Mouse (Mus musculus) heart, embryonic 13.5 days (tissue): ENCODE measurements around the gene Ryr2. TPM values are rescaled to one million over a fixed set of nuclear protein-coding genes. Genes with fewer than 3 reads are reported as not detected.

Experiments
- ATAC-seq: fragments of 200-750 bp; cut with Nextera tagmentation; 2 replicates; pipeline ENCODE4 v1.8.0; 2017; ENCODE audit warnings: moderate TSS enrichment; ENCODE audit not compliant: insufficient number of reproducible peaks, low FRiP score, low TSS enrichment; ENCODE audit errors: extremely low read depth
- H3K27ac ChIP-seq: fragments of 300-500 bp; sonication (generic); replicated peaks from 2 replicates; pipeline ENCODE4 v1.5.1; 2015; ENCODE audit warnings: moderate library complexity, mild to moderate bottlenecking, inconsistent platforms
- H3K27me3 ChIP-seq: fragments of 300-500 bp; sonication (generic); replicated peaks from 2 replicates; pipeline ENCODE4 v1.6.1; 2015; ENCODE audit warnings: mild to moderate bottlenecking, inconsistent platforms
- H3K36me3 ChIP-seq: fragments of 300-500 bp; sonication (generic); 2 replicates; pipeline ENCODE4 v1.6.1; 2015; ENCODE audit warnings: mild to moderate bottlenecking, inconsistent platforms
- H3K4me1 ChIP-seq: fragments of 300-500 bp; sonication (generic); 2 replicates; pipeline ENCODE4 v1.6.1; 2015; ENCODE audit warnings: inconsistent platforms
- H3K4me2 ChIP-seq: fragments of 300-500 bp; sonication (generic); 2 replicates; pipeline ENCODE4 v1.6.1; 2015; ENCODE audit warnings: inconsistent platforms, mild to moderate bottlenecking, moderate library complexity
- H3K4me3 ChIP-seq: fragments of 300-500 bp; sonication (generic); 2 replicates; pipeline ENCODE4 v1.5.1; 2015; ENCODE audit warnings: moderate library complexity, mild to moderate bottlenecking, inconsistent platforms
- H3K9ac ChIP-seq: fragments of 300-500 bp; sonication (generic); 2 replicates; pipeline ENCODE4 v1.6.1; 2015; ENCODE audit warnings: inconsistent platforms, mild to moderate bottlenecking, moderate library complexity
- H3K9me3 ChIP-seq: fragments of 300-500 bp; sonication (generic); 2 replicates; pipeline ENCODE4 v1.6.1; 2016; ENCODE audit warnings: inconsistent platforms
- WGBS: fragments of 180-500 bp; shearing (Covaris S2); methylation state at CpG from one replicate; pipeline ENCODE4 v1.1.7; 2015; ENCODE audit warnings: mixed read lengths; 5-methylcytosine and 5-hydroxymethylcytosine counted together
- polyA plus RNA-seq: library from polyadenylated mRNA; unstranded; fragments of >200 nt; fragmentation: Nextera tagmentation; extraction: Ambion mirVana; gene quantifications from 2 replicates; pipeline ENCODE4 v1.2.1, GENCODE M21; 2015

Gene Ryr2
- polyA plus RNA-seq, 1 experiment from 2014 or later, result 20.9 TPM

DNA sequence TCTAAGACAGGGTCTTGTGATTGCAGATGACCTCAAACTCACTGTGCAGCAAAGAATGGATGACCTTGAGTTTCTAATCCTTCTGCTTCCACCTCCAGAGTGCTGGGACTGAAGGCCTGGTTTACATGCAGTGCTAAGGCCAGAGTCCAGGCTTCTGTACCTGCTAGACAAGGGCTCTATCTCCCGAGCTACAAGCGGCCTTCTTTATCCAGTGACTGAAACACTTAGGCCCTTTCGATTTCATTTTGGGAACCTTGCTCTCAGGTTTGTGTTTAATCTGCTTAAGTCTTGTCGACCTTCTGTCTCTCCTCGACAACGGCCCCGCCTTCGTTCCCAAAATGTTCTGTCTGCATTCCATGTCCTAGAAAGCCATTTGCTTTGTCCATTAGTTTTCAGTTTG lies 8.8 kb upstream of the Ryr2 start:
- no peak for ATAC-seq
- H3K4me3 ChIP-seq, result no peak overlapping the region
- no peak overlapping the region for H3K27ac ChIP-seq
- no peak overlapping the region for H3K9ac ChIP-seq
- H3K4me2 ChIP-seq, result no peak overlapping the region
- H3K36me3 ChIP-seq, result no peaks in the 10 kb centered on the region
- WGBS, result 59% methylated on average over 8 of the region's 8 CpGs
- H3K4me1 ChIP-seq, result peaks cover 3% of the 10 kb centered on the region; the same call in 1 of the 2 replicates
- no peaks in the 10 kb centered on the region for H3K27me3 ChIP-seq
- no peaks in the 10 kb centered on the region for H3K9me3 ChIP-seq

DNA sequence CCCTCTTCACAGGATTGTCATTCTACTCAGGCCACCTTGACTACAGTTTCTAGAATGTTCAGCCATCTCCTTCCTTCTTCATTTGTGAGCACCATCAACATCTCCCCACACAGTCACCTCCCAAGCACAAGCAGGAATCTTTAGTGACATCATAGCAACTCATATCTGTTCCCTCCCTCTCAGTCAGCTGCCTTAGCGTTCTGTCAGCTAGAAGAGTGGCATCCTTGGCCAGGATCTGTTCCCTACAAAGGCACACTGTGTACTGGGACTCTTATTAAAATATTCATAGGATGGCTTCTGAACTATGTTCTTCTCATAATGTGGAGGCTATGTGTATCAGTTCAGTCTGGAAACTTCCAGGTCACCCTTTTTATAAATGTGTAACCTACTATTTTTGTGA lies 8.1 kb upstream of the Ryr2 start:
- H3K9ac ChIP-seq, result no peak overlapping the region
- H3K4me1 ChIP-seq, result peaks cover 3% of the 10 kb centered on the region; the same call in 1 of the 2 replicates
- WGBS, result 29% methylated on average over 1 of the region's 1 CpGs
- ATAC-seq, result no peak
- no peak overlapping the region for H3K4me2 ChIP-seq
- H3K27me3 ChIP-seq, result no peaks in the 10 kb centered on the region
- no peaks in the 10 kb centered on the region for H3K36me3 ChIP-seq
- no peak overlapping the region for H3K4me3 ChIP-seq
- no peak overlapping the region for H3K27ac ChIP-seq
- H3K9me3 ChIP-seq, result no peaks in the 10 kb centered on the region

DNA sequence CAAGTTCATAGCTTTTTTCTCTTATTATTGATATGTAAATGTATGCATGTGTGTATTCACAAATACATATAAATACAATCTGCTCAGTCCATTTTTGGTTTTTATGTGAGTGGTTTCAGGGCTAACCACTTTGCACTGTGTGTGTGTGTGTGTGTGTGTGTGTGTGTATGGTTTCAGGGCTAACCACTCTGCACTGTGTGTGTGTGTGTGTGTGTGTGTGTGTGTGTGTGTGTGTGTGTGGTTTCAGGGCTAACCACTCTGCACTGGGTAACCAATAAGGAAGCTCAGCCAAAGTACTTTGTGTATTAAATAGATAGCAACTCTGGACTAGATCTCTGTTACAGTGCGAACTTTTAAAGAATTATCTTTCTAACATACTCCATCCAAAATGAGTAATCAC lies 2.2 kb upstream of the Ryr2 start:
- no peak overlapping the region for H3K27ac ChIP-seq

DNA sequence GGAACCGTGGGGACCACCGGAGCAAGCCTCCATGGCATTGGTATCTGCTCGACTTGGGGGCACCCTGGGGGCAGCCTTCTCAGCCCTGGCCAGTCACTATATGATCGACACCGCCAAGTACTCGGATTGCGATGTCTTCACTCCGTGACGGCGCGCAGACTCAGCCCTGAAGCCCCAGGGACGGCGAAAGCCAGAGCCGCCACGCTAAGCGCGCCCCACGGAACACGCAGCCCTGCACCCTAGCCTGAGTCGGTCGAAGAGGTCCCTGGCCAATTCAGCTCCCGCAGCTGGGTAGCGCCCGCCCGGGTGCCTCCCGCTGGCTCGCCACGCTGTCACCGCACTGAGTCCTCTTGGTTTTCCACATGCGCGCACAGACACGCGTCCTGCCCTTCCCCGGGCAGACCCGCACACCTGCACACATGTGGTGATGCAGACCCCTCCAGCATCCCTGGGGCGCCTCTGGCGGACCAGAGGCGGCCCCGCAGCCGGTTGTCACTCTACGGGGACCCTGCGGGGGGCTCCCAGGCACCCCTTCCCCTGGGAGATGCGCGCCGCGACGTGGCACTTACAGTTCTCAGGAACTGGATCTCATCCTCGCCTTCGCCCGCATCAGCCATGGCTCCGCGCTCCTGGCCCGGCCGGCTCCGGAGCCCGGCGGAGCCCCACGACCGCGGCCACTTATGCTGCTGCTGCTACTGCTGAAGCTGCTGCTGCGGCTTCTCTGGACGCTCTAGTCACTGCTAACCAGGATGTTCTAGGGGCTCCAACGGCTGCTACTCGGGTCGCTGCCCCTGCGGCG lies 716 bp downstream of the Ryr2 start:
- Histone ChIP-seq H3K36me3 (no peaks in the 10 kb centered on the region), H3K4me3 (peak overlapping the region; percentile 93), H3K4me1 (peaks cover 30% of the 10 kb centered on the region), H3K9ac (peak overlapping the region; percentile 99), H3K9me3 (no peaks in the 10 kb centered on the region), H3K27me3 (peaks cover 29% of the 10 kb centered on the region), H3K27ac (peak overlapping the region; percentile 94), H3K4me2 (peak overlapping the region; percentile 80)
- ATAC-seq, result peak; percentile 32
- under 1% methylated on average over 67 of the region's 67 CpGs for WGBS

More for the DNA sequence above, 2.2 kb upstream of the Ryr2 start:
- Histone ChIP-seq H3K36me3 (no peaks in the 10 kb centered on the region), H3K9ac (no peak overlapping the region), H3K9me3 (no peaks in the 10 kb centered on the region), H3K27me3 (peaks cover 29% of the 10 kb centered on the region), H3K4me2 (no peak overlapping the region), H3K4me3 (no peak overlapping the region), H3K4me1 (peaks cover 4% of the 10 kb centered on the region; the same call in 1 of the 2 replicates)
- 90% methylated on average over 1 of the region's 1 CpGs for WGBS
- no peak for ATAC-seq

DNA sequence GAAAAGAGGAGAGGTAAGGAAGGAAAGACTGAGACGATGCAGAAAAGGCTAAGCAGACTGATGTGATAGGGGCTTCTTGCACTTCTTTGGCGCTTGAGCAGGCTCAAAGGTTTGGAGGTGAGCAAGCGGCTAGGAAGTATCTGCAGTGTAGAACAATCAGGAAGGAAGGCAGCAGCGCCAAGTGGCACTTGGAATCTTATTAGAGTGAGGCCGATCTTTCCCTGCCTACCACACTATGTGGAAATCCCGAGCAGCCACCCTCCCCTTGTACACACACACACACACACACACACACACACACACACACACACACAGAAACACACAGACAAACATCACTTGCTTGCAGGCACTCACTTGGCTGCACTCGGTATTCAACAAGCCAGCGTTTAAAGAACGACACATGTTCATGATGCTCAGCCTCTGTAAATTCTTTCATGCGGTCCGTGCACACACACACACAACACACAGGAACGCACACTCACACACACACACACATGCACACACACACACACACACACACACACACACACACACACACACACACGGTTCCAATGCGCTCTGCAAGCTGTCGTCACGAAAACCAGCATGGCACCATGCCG lies 1.4 kb downstream of the Ryr2 start:
- H3K27ac ChIP-seq, result peak overlapping the region; percentile 94
- peaks cover 37% of the 10 kb centered on the region for H3K4me1 ChIP-seq
- H3K9ac ChIP-seq, result peak overlapping the region; percentile 99
- peak overlapping the region; percentile 93 for H3K4me3 ChIP-seq
- no peak for ATAC-seq
- H3K36me3 ChIP-seq, result no peaks in the 10 kb centered on the region
- H3K27me3 ChIP-seq, result peaks cover 29% of the 10 kb centered on the region
- H3K4me2 ChIP-seq, result peak overlapping the region; percentile 80
- 3% methylated on average over 17 of the region's 17 CpGs for WGBS
- H3K9me3 ChIP-seq, result no peaks in the 10 kb centered on the region

DNA sequence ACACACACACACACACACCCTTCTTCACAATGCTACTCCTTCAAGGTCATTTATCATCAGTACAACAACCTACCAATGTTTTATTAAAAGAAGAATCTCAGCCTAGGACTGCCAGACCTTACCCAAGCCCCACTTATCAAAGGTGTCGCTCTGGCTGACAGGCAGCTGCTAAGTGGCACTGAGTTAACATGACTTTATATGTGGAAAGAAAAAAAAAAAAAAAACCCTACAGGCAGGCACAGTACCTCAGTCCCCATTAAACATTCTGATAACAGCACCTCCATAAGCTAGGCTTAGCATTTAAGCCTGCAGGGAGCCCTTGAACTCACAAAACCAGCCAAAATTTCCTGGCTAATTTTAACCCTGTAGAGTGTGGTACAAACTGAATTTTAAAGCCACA lies 2.4 kb downstream of the Ryr2 start:
- peak overlapping the region; percentile 80 for H3K4me2 ChIP-seq
- H3K4me1 ChIP-seq, result peaks cover 47% of the 10 kb centered on the region
- H3K9ac ChIP-seq, result peak overlapping the region; percentile 99
- peak overlapping the region; percentile 93 for H3K4me3 ChIP-seq
- peak; percentile 29; the same call in 1 of the 2 replicates for ATAC-seq
- H3K9me3 ChIP-seq, result no peaks in the 10 kb centered on the region
- peak overlapping the region; percentile 94 for H3K27ac ChIP-seq
- WGBS, result 17% methylated on average over 1 of the region's 1 CpGs
- no peaks in the 10 kb centered on the region for H3K36me3 ChIP-seq
- peaks cover 29% of the 10 kb centered on the region for H3K27me3 ChIP-seq

- Histone ChIP-seq H3K27ac (peak overlapping the region; percentile 94), H3K4me1 (peaks cover 60% of the 10 kb centered on the region), H3K4me2 (peak overlapping the region; percentile 80), H3K4me3 (peak overlapping the region; percentile 93), H3K9me3 (no peaks in the 10 kb centered on the region), H3K36me3 (no peaks in the 10 kb centered on the region), H3K27me3 (peaks cover 29% of the 10 kb centered on the region), H3K9ac (peak overlapping the region; percentile 78)
- no peak for ATAC-seq
- WGBS, result 44% methylated on average over 3 of the region's 3 CpGs
Observed at GRCm38 (mm10) chr13:12103017-12103416, 3.7 kb downstream of the Ryr2 start.

GRCm38 (mm10) chr13:12099446-12099845 lies 7.3 kb downstream of the Ryr2 start:
- Histone ChIP-seq H3K4me3 (no peak overlapping the region), H3K4me2 (peak overlapping the region; percentile 80), H3K9me3 (no peaks in the 10 kb centered on the region), H3K4me1 (peaks cover 91% of the 10 kb centered on the region), H3K9ac (0 out of 2 replicates have a peak overlapping the region, but pooled peaks have one; percentile 5), H3K27me3 (peaks cover 2% of the 10 kb centered on the region), H3K27ac (peak overlapping the region; percentile 50; the same call in 1 of the 2 replicates), H3K36me3 (no peaks in the 10 kb centered on the region)
- 54% methylated on average over 3 of the region's 3 CpGs for WGBS
- ATAC-seq, result no peak

GRCm38 (mm10) chr13:12098981-12099380 lies 7.8 kb downstream of the Ryr2 start:
- Histone ChIP-seq H3K36me3 (no peaks in the 10 kb centered on the region), H3K4me2 (peak overlapping the region; percentile 80; the same call in 1 of the 2 replicates), H3K27me3 (no peaks in the 10 kb centered on the region), H3K27ac (peak overlapping the region; percentile 50; the same call in 1 of the 2 replicates), H3K9me3 (no peaks in the 10 kb centered on the region), H3K4me3 (no peak overlapping the region), H3K4me1 (peaks cover 96% of the 10 kb centered on the region), H3K9ac (0 out of 2 replicates have a peak overlapping the region, but pooled peaks have one; percentile 5)
- ATAC-seq, result no peak
- WGBS, result 54% methylated on average over 1 of the region's 1 CpGs

- Histone ChIP-seq H3K9me3 (no peaks in the 10 kb centered on the region), H3K9ac (no peak overlapping the region), H3K27me3 (no peaks in the 10 kb centered on the region), H3K4me2 (no peak overlapping the region), H3K27ac (0 out of 2 replicates have a peak overlapping the region, but pooled peaks have one; percentile 24), H3K4me3 (no peak overlapping the region), H3K36me3 (no peaks in the 10 kb centered on the region), H3K4me1 (peaks cover 100% of the 10 kb centered on the region)
- WGBS, result 63% methylated on average over 3 of the region's 3 CpGs
- ATAC-seq, result no peak
Observed at GRCm38 (mm10) chr13:12096382-12096932, 10.3 kb downstream of the Ryr2 start.

- H3K9ac ChIP-seq, result no peak overlapping the region
- H3K4me3 ChIP-seq, result no peak overlapping the region
- WGBS, result 61% methylated on average over 7 of the region's 7 CpGs
- no peak for ATAC-seq
- H3K4me1 ChIP-seq, result peaks cover 95% of the 10 kb centered on the region
- no peaks in the 10 kb centered on the region for H3K9me3 ChIP-seq
- H3K27me3 ChIP-seq, result no peaks in the 10 kb centered on the region
- H3K4me2 ChIP-seq, result no peak overlapping the region
- H3K27ac ChIP-seq, result peak overlapping the region; percentile 36; the same call in 1 of the 2 replicates
- H3K36me3 ChIP-seq, result no peaks in the 10 kb centered on the region
Observed at GRCm38 (mm10) chr13:12094569-12094968, 12.2 kb downstream of the Ryr2 start.
